Mouse (Mus musculus): ENCODE measurements around the gene Tmem87a. TPM values are rescaled to one million over a fixed set of nuclear protein-coding genes. Genes with fewer than 3 reads are reported as not detected.

Gene Tmem87a
- total RNA-seq, 2 experiments from 2014 or later, result 45.4 to 47.2 TPM

DNA sequence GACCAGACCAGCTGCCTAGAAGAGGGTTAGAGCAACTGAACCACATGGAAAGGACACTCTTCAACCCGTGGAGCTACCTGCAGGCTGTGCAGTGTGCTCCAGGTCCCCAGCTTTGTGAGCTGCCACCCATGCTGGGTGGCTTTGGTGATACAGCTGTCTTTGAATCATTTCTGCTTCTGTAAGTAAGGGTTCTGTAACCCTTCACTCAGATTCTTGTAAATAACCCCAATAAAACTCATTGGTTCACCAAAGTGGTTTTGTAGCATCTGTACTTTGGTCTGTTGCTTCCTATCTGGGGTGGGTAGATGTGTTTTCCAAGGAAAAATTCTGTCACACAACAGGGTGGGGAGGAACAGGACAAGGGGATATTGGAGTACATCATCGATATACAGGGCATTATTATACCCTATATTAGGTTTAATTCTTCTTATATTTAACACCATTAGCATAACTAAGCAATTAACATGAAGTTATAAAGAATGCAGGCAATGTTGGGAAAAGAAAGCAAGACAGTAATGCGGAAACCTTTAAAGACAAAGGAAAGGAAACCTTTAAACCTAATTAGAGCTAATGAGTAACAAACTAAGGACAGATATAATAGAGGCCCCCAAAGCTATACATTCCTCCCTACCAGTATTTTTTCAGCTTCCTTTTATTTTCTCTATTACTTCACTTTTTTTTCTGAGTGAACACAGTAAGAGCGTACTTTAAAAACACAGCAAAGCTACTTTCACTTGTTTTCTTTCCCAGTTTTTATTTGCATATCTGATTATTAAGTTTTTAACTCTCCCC is 36.3 kb downstream of the Tmem87a start:
- DNase-seq (ENCODE audit: low spot score in 2 of 2), result no peak

DNA sequence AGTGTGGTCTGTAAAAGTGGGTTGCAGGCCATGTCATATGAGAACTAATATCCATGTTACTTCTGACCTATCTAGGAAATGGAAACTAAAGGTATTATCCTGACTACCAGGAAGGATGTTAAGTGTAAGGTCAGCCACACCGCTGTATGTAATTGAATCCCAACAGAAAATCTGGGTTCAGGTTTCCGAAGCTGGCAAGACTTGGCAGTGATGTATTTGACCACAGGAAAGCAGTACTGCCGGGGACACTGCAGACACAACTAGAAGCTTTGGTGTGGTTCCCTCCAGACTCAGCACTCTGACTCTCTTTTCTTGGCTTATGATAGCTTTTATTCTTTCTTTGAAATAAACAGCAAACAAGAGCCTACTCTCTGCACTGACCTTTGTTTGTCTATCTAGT is 37.4 kb downstream of the Tmem87a start:
- no peak for DNase-seq (ENCODE audit: low spot score in 2 of 2)

DNA sequence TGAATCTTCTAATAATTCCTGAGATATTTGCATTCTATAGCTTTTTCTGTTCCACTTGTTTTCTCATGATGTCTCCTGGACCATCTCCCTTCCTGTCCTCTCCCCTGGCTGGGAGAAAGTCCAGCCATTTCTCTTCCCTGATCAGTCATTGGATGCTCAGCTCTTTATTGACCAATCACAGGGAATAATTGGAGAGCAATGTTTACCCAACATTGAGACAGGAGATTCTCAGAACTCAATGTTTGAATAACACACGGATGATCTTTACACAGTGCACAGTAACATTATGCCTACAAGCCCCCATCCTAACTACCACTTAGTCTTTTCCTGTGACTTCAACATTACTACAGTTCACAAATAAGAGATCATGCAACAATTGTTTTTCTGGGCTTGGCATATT is 43.5 kb downstream of the Tmem87a start:
- DNase-seq (ENCODE audit: low spot score in 2 of 2), result no peak

DNA sequence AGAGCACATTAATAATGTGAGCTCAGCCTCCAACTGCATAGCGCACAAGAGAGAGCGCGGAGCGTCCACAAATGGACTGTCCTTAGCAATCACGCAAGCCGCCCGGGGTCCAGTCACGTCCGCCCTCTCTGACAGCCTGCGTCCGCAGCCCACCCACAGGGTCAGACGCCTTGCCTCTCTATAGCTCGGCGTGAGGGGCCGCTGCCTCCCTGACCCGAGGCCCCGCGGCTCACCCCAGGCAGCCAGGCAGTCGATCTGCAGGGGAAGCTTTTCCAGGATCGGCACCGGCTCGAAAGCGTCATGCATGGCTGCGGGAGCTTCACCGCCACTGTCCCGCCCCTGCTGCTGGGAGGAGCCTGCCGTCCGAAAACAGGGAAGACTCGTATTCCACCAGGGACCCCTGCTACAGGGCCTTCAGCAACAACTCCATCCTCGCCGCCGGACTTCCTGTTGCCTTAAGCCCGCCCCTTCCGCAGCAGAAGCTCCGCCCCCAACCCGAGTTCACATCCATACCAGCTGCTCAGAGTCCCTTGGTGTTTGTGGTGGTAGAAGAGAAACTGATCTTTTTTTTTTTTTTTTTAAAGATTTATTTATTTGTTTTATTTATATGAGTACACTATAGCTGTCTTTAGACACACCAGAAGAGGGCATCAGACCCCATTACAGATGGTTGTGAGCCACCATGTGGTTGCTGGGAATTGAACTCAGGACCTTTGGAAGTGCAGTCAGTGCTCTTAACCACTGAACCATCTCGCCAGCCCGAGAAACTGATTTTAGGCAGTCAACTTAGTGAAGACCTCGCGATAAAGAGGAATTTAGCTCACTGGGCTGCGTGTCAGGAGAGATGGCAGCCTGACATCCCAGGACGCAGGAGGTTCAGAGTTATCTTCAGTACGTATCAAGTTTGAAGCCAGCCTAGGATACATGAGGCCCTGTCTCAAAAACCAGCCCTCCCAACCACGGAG is 50.9 kb downstream of the Tmem87a start, which contains the start of gene Vps39:
Gene Vps39 (minus strand): TSS at position 456 of the 965 bp plus-strand sequence.
- peak; percentile 72 to 75 for DNase-seq (ENCODE audit: low spot score in 2 of 2)

DNA sequence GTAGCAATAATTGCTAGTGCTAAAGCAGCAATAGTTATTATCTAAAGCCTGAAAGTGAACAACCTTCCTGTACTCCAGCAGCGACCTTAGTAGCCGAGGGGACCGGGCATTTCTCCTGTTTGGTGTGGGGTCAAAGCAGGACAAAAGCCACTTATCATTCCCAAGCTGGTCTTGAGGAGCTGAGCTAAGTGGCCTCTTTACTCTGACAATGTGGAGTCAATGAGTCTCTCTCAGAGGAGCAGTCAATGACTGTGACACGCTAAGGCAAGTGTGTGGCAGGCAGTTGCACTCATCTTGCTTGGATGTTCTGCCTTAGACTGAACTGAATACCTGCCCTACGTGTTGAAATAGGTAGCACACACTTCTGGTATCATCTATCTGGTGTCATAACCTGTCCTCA is 52.6 kb downstream of the Tmem87a start:
- DNase-seq (ENCODE audit: low spot score in 2 of 2), result no peak

DNA sequence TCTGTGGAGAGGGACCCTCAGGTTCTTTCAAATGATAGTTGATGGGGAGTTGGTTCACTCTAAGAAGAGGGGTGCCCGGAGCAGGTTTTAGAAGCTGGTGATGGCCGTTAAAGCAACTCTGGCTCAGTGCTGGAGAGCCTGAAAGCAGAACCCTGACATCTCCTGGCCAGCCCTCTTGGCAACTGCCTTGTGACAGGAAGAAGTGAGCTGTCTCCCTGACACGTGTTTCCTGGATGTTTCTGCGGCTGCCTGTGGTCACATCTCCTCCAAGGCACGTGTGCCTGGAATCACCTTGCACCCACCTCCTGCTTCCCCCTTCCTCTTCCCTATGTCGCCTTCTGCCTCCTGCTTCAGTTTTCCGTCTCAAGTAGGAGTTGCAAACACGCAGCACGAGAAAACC is 55.8 kb downstream of the Tmem87a start:
- DNase-seq (ENCODE audit: low spot score in 2 of 2), result no peak

DNA sequence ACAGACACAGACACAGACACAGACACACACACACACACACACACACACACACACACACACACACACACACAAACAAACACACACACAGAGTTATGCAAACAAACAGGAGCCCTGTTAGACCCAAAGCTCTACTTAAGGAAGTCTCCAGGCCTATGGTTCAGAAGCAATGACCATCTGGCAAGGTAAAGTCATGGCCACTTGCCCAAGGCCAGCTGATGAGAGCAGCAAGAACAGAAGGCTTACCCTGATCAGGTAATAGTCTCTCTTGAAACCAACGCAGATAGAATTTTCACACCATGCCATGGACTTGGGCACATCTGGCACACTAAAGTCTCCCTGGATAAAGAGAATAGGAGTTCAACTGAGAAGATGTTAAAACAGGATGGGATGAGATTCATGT is 62.2 kb downstream of the Tmem87a start:
- no peak for DNase-seq (ENCODE audit: low spot score in 2 of 2)

DNA sequence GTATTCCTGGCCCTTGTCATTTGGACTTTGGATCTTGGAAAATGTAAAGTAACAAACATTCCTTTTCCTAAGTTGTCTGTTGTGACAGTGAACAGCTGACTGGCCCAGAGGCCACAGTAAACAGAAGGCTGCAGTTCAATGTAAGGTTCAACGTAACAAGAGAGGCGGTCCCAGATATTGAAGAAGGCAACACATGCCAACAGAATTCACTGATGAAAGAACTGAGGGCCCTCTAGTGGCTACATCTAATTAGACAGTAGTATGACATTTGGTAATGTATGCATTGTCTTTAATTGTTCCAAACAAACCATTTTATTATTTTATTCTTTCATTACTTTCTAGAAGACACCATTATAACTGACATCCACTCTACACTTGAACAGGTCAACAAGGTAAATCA is 66.0 kb downstream of the Tmem87a start:
- DNase-seq (ENCODE audit: low spot score in 2 of 2), result no peak

DNA sequence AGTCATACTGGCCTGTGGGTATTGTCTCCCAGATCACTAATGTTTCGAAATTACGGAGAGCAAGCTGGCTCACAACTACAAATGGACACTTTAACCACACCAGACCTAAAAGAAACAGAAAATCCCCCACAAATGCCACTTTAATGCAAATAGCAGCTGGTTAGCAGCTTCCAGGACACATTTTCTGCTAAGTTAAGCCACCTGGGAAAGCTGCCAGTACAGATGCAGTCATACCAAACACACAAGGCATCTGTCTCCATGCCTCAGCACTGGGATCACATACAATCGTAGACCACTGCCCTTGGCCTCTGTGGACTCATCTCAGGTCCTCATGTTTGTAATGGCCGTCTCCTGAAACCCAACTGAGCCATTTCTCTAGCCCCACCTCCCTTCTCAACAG is 72.3 kb downstream of the Tmem87a start:
- no peak for DNase-seq (ENCODE audit: low spot score in 2 of 2)

DNA sequence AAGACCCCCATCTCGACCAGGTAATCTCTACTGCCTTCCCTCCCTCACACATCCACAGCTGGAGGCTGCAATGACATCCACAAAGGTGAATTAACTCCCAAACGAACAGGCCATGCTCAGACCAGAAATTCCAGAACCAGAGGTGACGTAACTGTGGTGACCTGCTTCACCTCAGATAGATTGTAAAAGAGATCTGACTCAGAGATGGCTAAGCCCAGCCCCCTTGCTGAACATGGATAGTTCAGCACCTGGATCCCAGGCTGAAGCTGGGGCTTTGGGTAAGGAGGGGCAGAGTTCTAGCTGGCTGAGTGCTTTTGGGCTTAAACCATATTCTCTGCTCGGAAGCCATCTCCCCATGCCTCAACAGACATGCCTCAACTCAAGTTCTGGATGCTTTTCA is 88.8 kb downstream of the Tmem87a start:
- no peak for DNase-seq (ENCODE audit: low spot score in 2 of 2)

DNA sequence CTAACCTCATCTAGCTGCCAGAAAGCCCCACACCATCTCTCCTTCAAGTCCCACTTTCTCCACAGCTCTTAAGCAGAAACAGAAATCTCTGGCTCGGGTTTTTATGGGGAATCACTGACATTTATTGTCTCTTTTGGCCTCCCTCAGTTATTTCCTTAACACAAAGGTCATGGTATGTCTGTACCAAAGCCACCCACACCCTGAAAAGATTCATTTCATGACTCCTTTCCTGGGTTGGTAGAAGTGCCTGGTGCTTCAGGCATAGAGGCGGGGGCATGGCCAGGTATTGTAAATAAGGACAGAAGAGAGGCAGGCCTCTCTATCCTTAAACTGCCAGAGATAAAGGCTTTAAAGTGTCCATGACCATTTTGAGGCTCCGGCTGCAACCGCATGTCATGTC is 89.4 kb downstream of the Tmem87a start:
- no peak for DNase-seq (ENCODE audit: low spot score in 2 of 2)

DNA sequence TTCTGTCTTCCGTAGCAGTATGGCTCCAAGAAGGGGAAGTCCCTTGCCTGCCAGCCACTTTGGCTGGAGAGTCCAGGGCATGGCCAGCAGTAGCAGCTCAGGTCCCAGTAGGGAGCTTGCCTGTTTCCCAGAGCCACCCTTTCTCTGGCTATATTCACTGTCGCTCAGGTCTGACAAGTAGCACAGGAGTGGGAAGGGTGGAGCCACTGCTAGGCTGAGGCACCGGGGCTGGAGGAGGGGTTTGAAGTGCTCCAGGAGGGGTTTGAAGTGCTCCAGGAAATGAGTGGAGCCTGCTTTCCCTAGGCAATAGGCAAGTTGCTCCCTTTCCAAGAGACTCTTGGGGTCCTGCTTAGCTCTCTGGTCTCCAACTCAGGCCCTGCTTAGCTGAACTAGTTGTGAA is 89.9 kb downstream of the Tmem87a start, which contains the start of gene Pla2g4f:
Gene Pla2g4f (minus strand): TSS at position 190 of the 400 bp plus-strand sequence.
- no peak for DNase-seq (ENCODE audit: low spot score in 2 of 2)

DNA sequence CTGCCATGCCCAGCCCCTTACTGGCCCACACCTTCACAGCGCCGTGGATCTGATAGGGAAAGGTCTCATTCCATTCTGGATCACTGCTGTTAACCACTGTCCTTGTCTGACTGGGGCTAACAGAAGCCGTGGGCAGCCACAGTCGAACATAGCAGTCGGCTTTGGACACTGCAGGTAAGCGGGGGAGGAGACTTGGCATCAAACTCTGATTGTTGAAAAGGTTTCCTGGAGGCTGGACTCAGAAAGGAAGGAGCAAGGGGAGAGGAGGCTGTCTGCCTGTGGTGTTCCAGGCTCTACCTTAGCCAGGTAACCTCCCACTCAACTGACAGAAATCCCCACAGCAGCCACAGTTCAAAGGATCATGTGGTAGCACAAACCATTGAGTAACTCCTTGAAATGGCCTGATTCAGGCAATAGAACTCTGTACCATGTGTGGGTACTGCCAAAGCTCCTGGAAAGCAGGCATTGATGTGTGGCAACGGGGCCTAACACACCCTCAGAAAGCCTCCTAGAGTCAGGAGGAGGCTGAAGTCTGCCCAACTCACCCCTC is 91.6 kb downstream of the Tmem87a start:
- DNase-seq (ENCODE audit: low spot score in 2 of 2), result no peak

Other genes with a start within 250 kb of the Tmem87a start
- 10 to 100 TPM; 46.6 to 47.0 TPM for gene Ehd4, start 249.5 kb downstream of the Tmem87a start, total RNA-seq (2021)
- gene Pla2g4e, start 158.8 kb downstream of the Tmem87a start, total RNA-seq (2021), result 1 to 10 TPM; 2.2 to 2.9 TPM
- gene Pla2g4d, start 114.9 kb downstream of the Tmem87a start, total RNA-seq (2021), result under 1 TPM in 1 of 2 experiments, not detected in 1; 0.28 TPM
- not detected for gene Pla2g4f, start 89.9 kb downstream of the Tmem87a start, total RNA-seq (2021)
- gene Vps39, start 51.0 kb downstream of the Tmem87a start, total RNA-seq (2021), result 10 to 100 TPM; 54.2 to 55.8 TPM
- gene Ganc, start 217 bp downstream of the Tmem87a start, total RNA-seq (2021), result 10 to 100 TPM; 27.6 to 29.0 TPM
- 1 to 10 TPM; 1.1 to 2.0 TPM for gene Capn3, start 51.9 kb upstream of the Tmem87a start, total RNA-seq (2021)
- 100 to 1,000 TPM; 104 TPM for gene Zfp106, start 159.7 kb upstream of the Tmem87a start, total RNA-seq (2021)
- gene Snap23, start 163.6 kb upstream of the Tmem87a start, total RNA-seq (2021), result 10 to 100 TPM; 51.7 to 60.1 TPM
- 10 to 100 TPM; 20.6 to 24.1 TPM for gene Haus2, start 205.3 kb upstream of the Tmem87a start, total RNA-seq (2021)
- gene Lrrc57, start 205.4 kb upstream of the Tmem87a start, total RNA-seq (2021), result 10 to 100 TPM; 17.3 to 21.9 TPM
- gene Stard9, start 225.0 kb upstream of the Tmem87a start, total RNA-seq (2021), result 10 to 100 TPM; 23.7 to 26.2 TPM